Mouse (Mus musculus) limb, embryonic 13.5 days (tissue): ENCODE data around the gene Dusp16. TPM values are rescaled to one million over a fixed set of nuclear protein-coding genes. Genes with fewer than 3 reads are reported as not detected.

Experiments
- ATAC-seq: fragments of 200-750 bp; cut with Nextera tagmentation; 2 replicates; pipeline ENCODE4 v1.8.0; 2017; ENCODE audit warnings: low read depth, moderate number of reproducible peaks, moderate TSS enrichment; ENCODE audit not compliant: low FRiP score
- H3K27ac ChIP-seq: fragments of 300-500 bp; sonication (generic); 2 replicates; pipeline ENCODE4 v1.5.1; 2015; ENCODE audit warnings: inconsistent platforms, mild to moderate bottlenecking, moderate library complexity
- H3K27me3 ChIP-seq: fragments of 300-500 bp; sonication (generic); 2 replicates; pipeline ENCODE4 v1.6.1; 2015; ENCODE audit warnings: mild to moderate bottlenecking, inconsistent platforms
- H3K36me3 ChIP-seq: fragments of 300-500 bp; sonication (generic); 2 replicates; pipeline ENCODE4 v1.6.1; 2015; ENCODE audit warnings: inconsistent platforms, mild to moderate bottlenecking, moderate library complexity
- H3K4me1 ChIP-seq: fragments of 300-500 bp; sonication (generic); 2 replicates; pipeline ENCODE4 v1.6.1; 2015; ENCODE audit warnings: inconsistent platforms
- H3K4me2 ChIP-seq: fragments of 300-500 bp; sonication (generic); replicated peaks from 2 replicates; pipeline ENCODE4 v1.6.1; 2015; ENCODE audit warnings: inconsistent platforms, mild to moderate bottlenecking, moderate library complexity
- H3K4me3 ChIP-seq: fragments of 300-500 bp; sonication (generic); 2 replicates; pipeline ENCODE4 v1.5.1; 2015; ENCODE audit warnings: moderate library complexity, mild to moderate bottlenecking, inconsistent platforms
- H3K9ac ChIP-seq: fragments of 300-500 bp; sonication (generic); 2 replicates; pipeline ENCODE4 v1.6.1; 2015; ENCODE audit warnings: mild to moderate bottlenecking, inconsistent platforms
- H3K9me3 ChIP-seq: fragments of 300-500 bp; sonication (generic); 2 replicates; pipeline ENCODE4 v1.6.1; 2016; ENCODE audit warnings: inconsistent platforms
- WGBS: fragments of 180-500 bp; shearing (Covaris S2); methylation state at CpG from one replicate; pipeline ENCODE4 v1.1.7; 2015; 5-methylcytosine and 5-hydroxymethylcytosine counted together
- polyA plus RNA-seq: library from polyadenylated mRNA; unstranded; fragments of >200 nt; fragmentation: Nextera tagmentation; extraction: Ambion mirVana; gene quantifications from 2 replicates; pipeline ENCODE4 v1.2.1, GENCODE M21; 2015

The Dusp16 gene
- polyA plus RNA-seq, 1 experiment from 2014 or later: 17.1 TPM

DNA sequence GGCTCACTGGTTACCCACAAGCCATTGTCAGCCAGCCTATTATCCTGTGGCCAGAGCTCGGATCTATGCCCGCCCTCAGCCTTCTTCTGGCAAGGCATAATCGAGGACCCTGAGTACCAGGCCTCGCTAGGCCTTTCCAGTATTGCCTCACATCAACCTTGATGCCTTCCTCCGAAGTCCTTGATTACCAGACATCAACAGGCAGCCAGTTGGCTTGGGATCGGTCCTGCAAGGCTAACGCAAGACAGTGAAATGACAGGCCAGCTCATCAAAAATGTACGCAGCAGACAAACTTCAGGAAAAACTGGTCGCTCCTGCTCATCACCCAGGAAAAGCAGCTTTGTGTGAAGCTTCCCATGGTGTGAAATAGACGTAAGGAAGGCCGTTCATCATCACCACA is 15.4 kb upstream of the Dusp16 start:
- Histone ChIP-seq H3K36me3 (no peaks in the 10 kb centered on the region), H3K4me2 (no peak overlapping the region), H3K4me3 (no peak overlapping the region), H3K27ac (no peak overlapping the region), H3K9me3 (no peaks in the 10 kb centered on the region), H3K27me3 (no peaks in the 10 kb centered on the region), H3K9ac (no peak overlapping the region), H3K4me1 (no peaks in the 10 kb centered on the region)
- ATAC-seq: no peak
- 90% methylated on average over 11 of the region's 11 CpGs for WGBS

DNA sequence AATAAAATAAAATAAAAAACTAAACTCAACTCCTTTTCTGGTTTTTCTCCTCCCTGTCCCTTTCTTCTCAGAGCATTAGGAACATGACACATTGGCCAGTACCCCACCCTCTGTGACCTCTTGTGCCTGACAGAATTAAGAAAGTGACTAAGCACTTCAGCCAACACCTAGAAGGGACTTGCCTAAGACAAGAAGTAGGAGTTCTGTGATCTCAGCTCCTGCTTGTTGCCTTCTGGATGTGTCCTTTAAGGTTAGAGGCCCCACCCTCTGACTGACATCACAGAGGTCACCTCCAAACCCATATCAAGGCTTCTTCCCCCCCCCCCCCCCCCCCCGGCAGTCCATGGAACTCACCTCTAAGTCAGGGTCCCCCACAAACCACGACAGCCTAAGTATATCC is 14.7 kb upstream of the Dusp16 start:
- Histone ChIP-seq H3K27me3 (no peaks in the 10 kb centered on the region), H3K4me2 (no peak overlapping the region), H3K27ac (no peak overlapping the region), H3K4me1 (no peaks in the 10 kb centered on the region), H3K4me3 (no peak overlapping the region), H3K36me3 (no peaks in the 10 kb centered on the region), H3K9ac (no peak overlapping the region), H3K9me3 (no peaks in the 10 kb centered on the region)
- WGBS: 92% methylated on average over 1 of the region's 2 CpGs
- no peak for ATAC-seq

GRCm38 (mm10) chr6:134806130-134806529 is 13.7 kb upstream of the Dusp16 start:
- H3K4me1 ChIP-seq: no peaks in the 10 kb centered on the region
- no peak overlapping the region for H3K4me3 ChIP-seq
- WGBS: 90% methylated on average over 6 of the region's 6 CpGs

DNA sequence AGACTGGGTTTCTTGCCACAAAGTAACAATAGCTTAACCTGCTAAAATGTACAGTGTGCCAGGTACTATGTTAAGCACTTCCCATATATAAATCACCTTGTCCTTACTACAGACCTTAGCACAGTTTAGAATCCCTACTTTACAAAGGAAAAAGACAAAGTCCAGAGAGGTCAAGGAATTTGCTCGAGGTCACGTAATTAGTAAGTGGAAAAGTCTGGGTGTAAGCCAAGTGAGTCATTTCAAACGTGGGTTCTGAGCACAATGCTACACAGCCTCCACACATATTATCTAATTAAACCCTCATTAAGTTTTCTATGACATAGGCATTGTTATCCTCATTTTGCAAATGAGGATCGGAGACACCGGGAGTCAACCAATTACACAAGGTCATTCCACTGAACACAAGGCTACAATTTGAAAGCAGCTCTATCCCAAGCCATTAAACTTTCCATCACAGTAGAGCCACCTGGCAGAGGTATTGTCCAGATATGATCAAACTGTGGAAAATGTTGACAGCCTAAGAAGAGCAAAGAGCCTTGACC is 12.4 kb upstream of the Dusp16 start:
- Histone ChIP-seq H3K36me3 (no peaks in the 10 kb centered on the region), H3K4me2 (no peak overlapping the region), H3K9ac (no peak overlapping the region), H3K4me1 (no peaks in the 10 kb centered on the region), H3K9me3 (no peaks in the 10 kb centered on the region), H3K4me3 (no peak overlapping the region), H3K27ac (no peak overlapping the region), H3K27me3 (no peaks in the 10 kb centered on the region)
- 70% methylated on average over 5 of the region's 5 CpGs for WGBS
- ATAC-seq: no peak

More at GRCm38 (mm10) chr6:134806130-134806529, 13.7 kb upstream of the Dusp16 start:
- no peak overlapping the region for H3K9ac ChIP-seq
- H3K27ac ChIP-seq: no peak overlapping the region
- H3K27me3 ChIP-seq: no peaks in the 10 kb centered on the region
- no peak overlapping the region for H3K4me2 ChIP-seq
- no peaks in the 10 kb centered on the region for H3K36me3 ChIP-seq
- no peaks in the 10 kb centered on the region for H3K9me3 ChIP-seq
- ATAC-seq: no peak

DNA sequence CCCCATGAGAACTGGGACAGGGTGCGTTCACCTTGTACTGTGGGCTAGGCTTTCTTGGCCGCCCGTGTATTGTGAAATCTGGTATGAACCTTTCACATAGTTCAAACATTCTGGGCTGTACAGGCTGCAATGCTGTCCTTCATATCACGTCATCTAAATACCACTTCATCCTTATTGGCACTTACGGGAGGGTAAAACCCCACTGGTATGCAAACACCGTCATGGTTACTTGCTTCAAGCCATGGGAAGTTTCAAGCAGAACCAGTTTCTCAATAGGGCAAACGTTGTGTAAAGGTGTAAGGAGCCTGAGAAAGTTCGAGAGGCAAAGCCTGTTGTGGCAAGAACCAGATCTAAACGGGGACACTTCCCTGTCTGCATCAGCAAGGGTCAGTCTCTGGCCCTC is 10.2 kb upstream of the Dusp16 start:
- no peak overlapping the region for H3K9ac ChIP-seq
- H3K4me3 ChIP-seq: no peak overlapping the region
- no peak overlapping the region for H3K4me2 ChIP-seq
- no peaks in the 10 kb centered on the region for H3K4me1 ChIP-seq
- 76% methylated on average over 9 of the region's 9 CpGs for WGBS
- no peak overlapping the region for H3K27ac ChIP-seq
- no peaks in the 10 kb centered on the region for H3K9me3 ChIP-seq
- no peak for ATAC-seq
- H3K36me3 ChIP-seq: no peaks in the 10 kb centered on the region
- H3K27me3 ChIP-seq: no peaks in the 10 kb centered on the region

- ATAC-seq: no peak
- Histone ChIP-seq H3K9me3 (no peaks in the 10 kb centered on the region), H3K4me1 (no peaks in the 10 kb centered on the region), H3K36me3 (no peaks in the 10 kb centered on the region), H3K9ac (no peak overlapping the region), H3K27me3 (no peaks in the 10 kb centered on the region), H3K4me3 (no peak overlapping the region), H3K4me2 (no peak overlapping the region), H3K27ac (no peak overlapping the region)
- 82% methylated on average over 1 of the region's 1 CpGs for WGBS
Measured at GRCm38 (mm10) chr6:134801483-134801882, 9.1 kb upstream of the Dusp16 start.

- Histone ChIP-seq H3K27me3 (0 out of 2 replicates have a peak, but pooled peaks cover 3% of the 10 kb centered on the region), H3K4me2 (no peak overlapping the region), H3K36me3 (no peaks in the 10 kb centered on the region), H3K4me3 (no peak overlapping the region), H3K27ac (no peak overlapping the region), H3K9ac (no peak overlapping the region), H3K9me3 (no peaks in the 10 kb centered on the region), H3K4me1 (peaks cover under 1% of the 10 kb centered on the region)
- 90% methylated on average over 10 of the region's 10 CpGs for WGBS
- ATAC-seq: no peak
Measured at GRCm38 (mm10) chr6:134796297-134796696, 3.9 kb upstream of the Dusp16 start.

DNA sequence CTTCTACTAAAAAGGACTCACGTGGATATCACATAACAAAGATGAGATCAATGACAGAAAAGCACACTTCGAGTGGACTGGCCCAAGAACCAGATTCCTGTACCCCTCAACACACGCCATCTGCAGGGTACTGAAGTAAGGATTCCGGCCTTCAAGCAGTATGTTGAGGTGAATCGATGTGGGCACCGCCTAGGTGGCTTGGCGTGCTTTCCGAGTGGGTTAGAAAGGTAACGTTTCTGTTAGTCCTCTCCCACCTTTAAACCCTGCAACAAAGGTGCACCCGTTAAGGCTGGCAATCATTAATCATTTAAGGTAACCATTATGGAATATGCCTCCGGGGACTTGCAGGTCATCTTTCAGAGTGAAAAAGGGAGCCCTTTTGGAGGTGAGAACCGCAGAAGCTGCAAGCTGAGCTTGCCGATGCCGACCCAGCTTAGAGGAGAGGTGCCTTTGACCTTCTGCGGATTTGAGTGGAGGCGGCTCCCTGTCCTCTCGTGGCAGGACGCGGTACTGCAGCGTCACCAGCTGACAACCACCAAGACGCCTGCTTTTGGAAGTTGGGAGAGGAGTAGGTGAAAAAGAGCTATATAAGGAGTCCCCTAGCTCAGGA is 1.6 kb upstream of the Dusp16 start:
- Histone ChIP-seq H3K9me3 (no peaks in the 10 kb centered on the region), H3K4me2 (peak overlapping the region; percentile 50), H3K9ac (no peak overlapping the region), H3K4me3 (peak overlapping the region; percentile 15; the same call in 1 of the 2 replicates), H3K27ac (no peak overlapping the region), H3K36me3 (no peaks in the 10 kb centered on the region), H3K27me3 (0 out of 2 replicates have a peak, but pooled peaks cover 3% of the 10 kb centered on the region), H3K4me1 (peaks cover 13% of the 10 kb centered on the region)
- 0 out of 2 replicates have a peak, but pooled peaks have one; percentile 18 for ATAC-seq
- 13% methylated on average over 21 of the region's 21 CpGs for WGBS

GRCm38 (mm10) chr6:134793046-134793806 is 801 bp upstream of the Dusp16 start:
- peak overlapping the region; percentile 97; the same call in 1 of the 2 replicates for H3K27ac ChIP-seq
- H3K9ac ChIP-seq: peak overlapping the region; percentile 83

GRCm38 (mm10) chr6:134791251-134792118 is 940 bp downstream of the Dusp16 start:
- Histone ChIP-seq H3K4me2 (peak overlapping the region; percentile 76), H3K27me3 (0 out of 2 replicates have a peak, but pooled peaks cover 3% of the 10 kb centered on the region), H3K36me3 (no peaks in the 10 kb centered on the region), H3K27ac (peak overlapping the region; percentile 97), H3K4me3 (peak overlapping the region; percentile 76), H3K9me3 (no peaks in the 10 kb centered on the region), H3K9ac (peak overlapping the region; percentile 92), H3K4me1 (peaks cover 13% of the 10 kb centered on the region)
- WGBS: under 1% methylated on average over 34 of the region's 46 CpGs
- ATAC-seq: peak; percentile 29

More at GRCm38 (mm10) chr6:134793046-134793806, 801 bp upstream of the Dusp16 start:
- H3K9me3 ChIP-seq: no peaks in the 10 kb centered on the region
- H3K4me3 ChIP-seq: peak overlapping the region; percentile 76
- H3K4me2 ChIP-seq: peak overlapping the region; percentile 65
- peaks cover 13% of the 10 kb centered on the region for H3K4me1 ChIP-seq
- ATAC-seq: no peak
- 40% methylated on average over 21 of the region's 21 CpGs for WGBS
- H3K27me3 ChIP-seq: 0 out of 2 replicates have a peak, but pooled peaks cover 3% of the 10 kb centered on the region
- no peaks in the 10 kb centered on the region for H3K36me3 ChIP-seq

DNA sequence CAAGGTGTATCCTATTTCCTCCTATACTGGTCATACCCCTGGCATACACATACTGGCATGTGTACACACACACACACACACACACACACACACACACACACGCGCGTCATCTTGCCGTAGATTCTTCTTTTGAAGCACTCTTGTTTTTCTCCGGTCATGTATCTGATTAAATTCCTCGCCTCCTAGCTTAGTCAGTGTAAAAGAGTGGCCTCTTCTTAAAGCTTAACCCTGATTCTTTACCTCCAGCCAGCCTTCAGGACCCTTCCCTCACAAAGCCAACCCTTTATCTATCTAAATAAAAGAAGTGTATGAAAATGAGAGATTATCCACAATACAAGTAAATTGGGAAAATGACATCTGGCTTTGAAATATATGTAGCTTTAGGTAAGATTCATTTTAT is 3.3 kb downstream of the Dusp16 start:
- 86% methylated on average over 6 of the region's 6 CpGs for WGBS
- peaks cover 13% of the 10 kb centered on the region for H3K4me1 ChIP-seq

More for the DNA sequence above, 3.3 kb downstream of the Dusp16 start:
- Histone ChIP-seq H3K36me3 (no peaks in the 10 kb centered on the region), H3K4me3 (no peak overlapping the region), H3K9me3 (no peaks in the 10 kb centered on the region), H3K27ac (no peak overlapping the region), H3K9ac (no peak overlapping the region), H3K4me2 (no peak overlapping the region), H3K27me3 (0 out of 2 replicates have a peak, but pooled peaks cover 3% of the 10 kb centered on the region)
- no peak for ATAC-seq
